Mouse (Mus musculus): Measurements from ENCODE around the gene Btnl10. TPM values are rescaled to one million over a fixed set of nuclear protein-coding genes. Genes with fewer than 3 reads are reported as not detected.
A peak's percentile ranks its signal among the peaks of the same experiment; 100 is the strongest.

The Btnl10 gene
- polyA plus RNA-seq, 1 experiment from 2014 or later, result not detected

GRCm38 (mm10) chr11:58964216-58964615, 46.5 kb downstream of the Btnl10 start:
- Histone ChIP-seq H3K27me3 (peaks cover 16% of the 10 kb centered on the region), H3K9me3 (no peaks in the 10 kb centered on the region), H3K27ac (replicated peaks) (no peak overlapping the region), H3K36me3 (peaks cover 9% of the 10 kb centered on the region; the same call in 1 of the 2 replicates), H3K4me3 (no peak overlapping the region), H3K4me2 (no peak overlapping the region), H3K4me1 (replicated peaks) (peaks cover 14% of the 10 kb centered on the region), H3K9ac (no peak overlapping the region)
- ATAC-seq (ENCODE audit: low read depth), result no peak
- 83% methylated on average over 7 of the region's 7 CpGs for WGBS

- Histone ChIP-seq H3K9ac (peak overlapping the region; percentile 32; the same call in 1 of the 2 replicates), H3K27me3 (peaks cover 16% of the 10 kb centered on the region), H3K9me3 (no peaks in the 10 kb centered on the region), H3K4me3 (no peak overlapping the region), H3K27ac (replicated peaks) (no peak overlapping the region), H3K4me2 (no peak overlapping the region), H3K4me1 (replicated peaks) (peaks cover 8% of the 10 kb centered on the region), H3K36me3 (peaks cover 13% of the 10 kb centered on the region)
- no peak for ATAC-seq (ENCODE audit: low read depth)
- WGBS, result 49% methylated on average over 12 of the region's 12 CpGs
Observed at GRCm38 (mm10) chr11:58965001-58965760, 47.5 kb downstream of the Btnl10 start.

- Histone ChIP-seq H3K9me3 (no peaks in the 10 kb centered on the region), H3K4me3 (no peak overlapping the region), H3K27me3 (peaks cover 7% of the 10 kb centered on the region; the same call in 1 of the 2 replicates), H3K4me1 (replicated peaks) (peaks cover 8% of the 10 kb centered on the region), H3K36me3 (peaks cover 25% of the 10 kb centered on the region), H3K27ac (replicated peaks) (no peak overlapping the region), H3K9ac (no peak overlapping the region), H3K4me2 (no peak overlapping the region)
- 94% methylated on average over 1 of the region's 1 CpGs for WGBS
- ATAC-seq (ENCODE audit: low read depth), result no peak
Observed at GRCm38 (mm10) chr11:58967346-58967745, 49.6 kb downstream of the Btnl10 start.

- peaks cover 26% of the 10 kb centered on the region for H3K36me3 ChIP-seq
- H3K9ac ChIP-seq, result no peak overlapping the region
- H3K4me2 ChIP-seq, result no peak overlapping the region
- no peak overlapping the region for H3K27ac ChIP-seq (replicated peaks)
- no peaks in the 10 kb centered on the region for H3K27me3 ChIP-seq
- no peaks in the 10 kb centered on the region for H3K9me3 ChIP-seq
- WGBS, result 86% methylated on average over 7 of the region's 7 CpGs
- H3K4me1 ChIP-seq (replicated peaks), result peaks cover 8% of the 10 kb centered on the region
- ATAC-seq (ENCODE audit: low read depth), result no peak
- no peak overlapping the region for H3K4me3 ChIP-seq
Observed at GRCm38 (mm10) chr11:58968551-58968950, 50.8 kb downstream of the Btnl10 start.

GRCm38 (mm10) chr11:58969027-58969426, 51.3 kb downstream of the Btnl10 start:
- ATAC-seq (ENCODE audit: low read depth), result no peak
- Histone ChIP-seq H3K4me2 (no peak overlapping the region), H3K36me3 (peaks cover 26% of the 10 kb centered on the region), H3K27ac (replicated peaks) (no peak overlapping the region), H3K9ac (no peak overlapping the region), H3K27me3 (no peaks in the 10 kb centered on the region), H3K4me1 (replicated peaks) (peaks cover 13% of the 10 kb centered on the region), H3K9me3 (no peaks in the 10 kb centered on the region), H3K4me3 (no peak overlapping the region)
- WGBS, result 88% methylated on average over 8 of the region's 8 CpGs

GRCm38 (mm10) chr11:58969659-58970058, 52.0 kb downstream of the Btnl10 start:
- Histone ChIP-seq H3K4me1 (replicated peaks) (peaks cover 18% of the 10 kb centered on the region), H3K9me3 (no peaks in the 10 kb centered on the region), H3K27ac (replicated peaks) (no peak overlapping the region), H3K4me3 (no peak overlapping the region), H3K9ac (no peak overlapping the region), H3K36me3 (peaks cover 29% of the 10 kb centered on the region), H3K4me2 (no peak overlapping the region), H3K27me3 (no peaks in the 10 kb centered on the region)
- 80% methylated on average over 6 of the region's 6 CpGs for WGBS
- no peak for ATAC-seq (ENCODE audit: low read depth)

GRCm38 (mm10) chr11:58970831-58971530, 53.3 kb downstream of the Btnl10 start:
- no peak overlapping the region for H3K4me3 ChIP-seq
- no peak for ATAC-seq (ENCODE audit: low read depth)
- H3K27ac ChIP-seq (replicated peaks), result no peak overlapping the region
- WGBS, result 89% methylated on average over 21 of the region's 21 CpGs
- H3K4me1 ChIP-seq (replicated peaks), result peaks cover 22% of the 10 kb centered on the region
- no peak overlapping the region for H3K9ac ChIP-seq
- H3K36me3 ChIP-seq, result peaks cover 31% of the 10 kb centered on the region
- no peaks in the 10 kb centered on the region for H3K9me3 ChIP-seq
- H3K4me2 ChIP-seq, result no peak overlapping the region
- no peaks in the 10 kb centered on the region for H3K27me3 ChIP-seq

GRCm38 (mm10) chr11:58971796-58972195, 54.1 kb downstream of the Btnl10 start:
- no peak overlapping the region for H3K27ac ChIP-seq (replicated peaks)
- no peaks in the 10 kb centered on the region for H3K9me3 ChIP-seq
- H3K4me2 ChIP-seq, result no peak overlapping the region
- 95% methylated on average over 3 of the region's 3 CpGs for WGBS
- no peak overlapping the region for H3K4me3 ChIP-seq
- peaks cover 25% of the 10 kb centered on the region for H3K4me1 ChIP-seq (replicated peaks)
- ATAC-seq (ENCODE audit: low read depth), result no peak
- no peaks in the 10 kb centered on the region for H3K27me3 ChIP-seq
- no peak overlapping the region for H3K9ac ChIP-seq
- H3K36me3 ChIP-seq, result peaks cover 31% of the 10 kb centered on the region

- Histone ChIP-seq H3K4me2 (no peak overlapping the region), H3K36me3 (peaks cover 22% of the 10 kb centered on the region), H3K27me3 (no peaks in the 10 kb centered on the region), H3K27ac (replicated peaks) (no peak overlapping the region), H3K9me3 (no peaks in the 10 kb centered on the region), H3K4me1 (replicated peaks) (peaks cover 40% of the 10 kb centered on the region), H3K9ac (no peak overlapping the region), H3K4me3 (no peak overlapping the region)
- 87% methylated on average over 3 of the region's 3 CpGs for WGBS
- no peak for ATAC-seq (ENCODE audit: low read depth)
Observed at GRCm38 (mm10) chr11:58974414-58974813, 56.7 kb downstream of the Btnl10 start.

Small RNAs within 50 kb of the gene (microRNA-seq; reads per million reads assigned to microRNA genes)
- not detected for gene Gm44313

Other genes with a start within 250 kb of the Btnl10 start
- gene Olfr320, start 236.8 kb upstream of the Btnl10 start, polyA plus RNA-seq (2015; fragmentation: Nextera tagmentation; extraction: Ambion mirVana), result not detected in 2 replicates
- gene Olfr319, start 218.7 kb upstream of the Btnl10 start, polyA plus RNA-seq (2015; fragmentation: Nextera tagmentation; extraction: Ambion mirVana), result not detected in 2 replicates
- not detected in 2 replicates for gene Olfr318, start 193.9 kb upstream of the Btnl10 start, polyA plus RNA-seq (2015; fragmentation: Nextera tagmentation; extraction: Ambion mirVana)
- 0.14 and 0.20 TPM in 2 replicates for gene Olfr317, start 178.7 kb upstream of the Btnl10 start, polyA plus RNA-seq (2015; fragmentation: Nextera tagmentation; extraction: Ambion mirVana)
- not detected in 2 replicates for gene Olfr316, start 165.2 kb upstream of the Btnl10 start, polyA plus RNA-seq (2015; fragmentation: Nextera tagmentation; extraction: Ambion mirVana)
- not detected in 2 replicates for gene Olfr315, start 144.7 kb upstream of the Btnl10 start, polyA plus RNA-seq (2015; fragmentation: Nextera tagmentation; extraction: Ambion mirVana)
- not detected in 2 replicates for gene Olfr314, start 135.0 kb upstream of the Btnl10 start, polyA plus RNA-seq (2015; fragmentation: Nextera tagmentation; extraction: Ambion mirVana)
- 7.7 and 7.8 TPM in 2 replicates for gene Fam183b, start 115.9 kb upstream of the Btnl10 start, polyA plus RNA-seq (2015; fragmentation: Nextera tagmentation; extraction: Ambion mirVana)
- gene Olfr313, start 102.9 kb upstream of the Btnl10 start, polyA plus RNA-seq (2015; fragmentation: Nextera tagmentation; extraction: Ambion mirVana), result not detected in 2 replicates
- gene Olfr312, start 88.7 kb upstream of the Btnl10 start, polyA plus RNA-seq (2015; fragmentation: Nextera tagmentation; extraction: Ambion mirVana), result not detected in 2 replicates
- gene Olfr311, start 78.7 kb upstream of the Btnl10 start, polyA plus RNA-seq (2015; fragmentation: Nextera tagmentation; extraction: Ambion mirVana), result not detected in 2 replicates
- gene Gm12258, start 70.8 kb upstream of the Btnl10 start, polyA plus RNA-seq (2015; fragmentation: Nextera tagmentation; extraction: Ambion mirVana), result 19.1 and 22.3 TPM in 2 replicates
- 11.1 and 13.0 TPM in 2 replicates for gene 2810021J22Rik, start 50.7 kb upstream of the Btnl10 start, polyA plus RNA-seq (2015; fragmentation: Nextera tagmentation; extraction: Ambion mirVana)
- 6.3 and 7.8 TPM in 2 replicates for gene Zfp39, start 13.7 kb upstream of the Btnl10 start, polyA plus RNA-seq (2015; fragmentation: Nextera tagmentation; extraction: Ambion mirVana)
- 576 and 601 TPM in 2 replicates for gene Rnf187, start 21.0 kb downstream of the Btnl10 start, polyA plus RNA-seq (2015; fragmentation: Nextera tagmentation; extraction: Ambion mirVana)
- 278 and 296 TPM in 2 replicates for gene Hist3h2ba, start 31.0 kb downstream of the Btnl10 start, polyA plus RNA-seq (2015; fragmentation: Nextera tagmentation; extraction: Ambion mirVana)
- gene Hist3h2a, start 36.8 kb downstream of the Btnl10 start, polyA plus RNA-seq (2015; fragmentation: Nextera tagmentation; extraction: Ambion mirVana), result 124 and 126 TPM in 2 replicates
- 0.90 and 1.3 TPM in 2 replicates for gene Trim17, start 36.8 kb downstream of the Btnl10 start, polyA plus RNA-seq (2015; fragmentation: Nextera tagmentation; extraction: Ambion mirVana)
- 19.7 and 20.2 TPM in 2 replicates for gene Trim11, start 60.2 kb downstream of the Btnl10 start, polyA plus RNA-seq (2015; fragmentation: Nextera tagmentation; extraction: Ambion mirVana)
- 0.27 and 0.55 TPM in 2 replicates for gene Obscn, start 218.5 kb downstream of the Btnl10 start, polyA plus RNA-seq (2015; fragmentation: Nextera tagmentation; extraction: Ambion mirVana)
- 6.0 and 6.3 TPM in 2 replicates for gene Iba57, start 245.8 kb downstream of the Btnl10 start, polyA plus RNA-seq (2015; fragmentation: Nextera tagmentation; extraction: Ambion mirVana)